Mouse (Mus musculus): ENCODE data around the gene Ccl6. TPM values are rescaled to one million over a fixed set of nuclear protein-coding genes. Genes with fewer than 3 reads are reported as not detected.
A peak's percentile ranks its signal among the peaks of the same experiment; 100 is the strongest.
"Not testable (repeated sequence)": the region's sequence is repeated elsewhere in the genome, so short reads cannot be mapped to it uniquely, and the experiment has no call there.

Ccl6 gene
- polyA plus RNA-seq, 1 experiment from 2014 or later, result 5.3 TPM

DNA sequence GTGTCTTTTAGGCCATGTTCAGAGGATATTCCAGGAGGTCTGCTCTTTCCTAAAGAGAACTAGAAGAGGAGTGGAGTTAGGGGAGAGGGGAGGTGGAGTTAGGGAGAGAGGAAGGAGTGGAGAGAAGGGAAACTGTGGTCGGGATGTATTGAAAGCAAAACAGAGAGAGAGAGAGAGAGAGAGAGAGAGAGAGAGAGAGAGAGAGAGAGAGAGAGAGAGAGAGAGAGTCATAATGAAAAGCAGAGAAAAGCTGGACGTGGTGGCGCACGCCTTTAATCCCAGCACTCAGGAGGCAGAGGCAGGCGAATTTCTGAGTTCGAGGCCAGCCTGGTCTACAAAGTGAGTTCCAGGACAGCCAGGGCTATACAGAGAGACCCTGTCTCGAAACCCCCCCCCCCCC lies 41.9 kb downstream of the Ccl6 start:
- not testable (repeated sequence) for H3K27me3 ChIP-seq (ENCODE audit: insufficient read depth, low read length); H3K9ac ChIP-seq (replicated peaks; ENCODE audit: low read length); H3K9me3 ChIP-seq (ENCODE audit: low read length); H3K4me3 ChIP-seq (ENCODE audit: low read length); H3K4me2 ChIP-seq (replicated peaks; ENCODE audit: low read depth, low read length); ATAC-seq (ENCODE audit: low FRiP score, low TSS enrichment); H3K36me3 ChIP-seq (ENCODE audit: insufficient read depth, low read length); H3K4me1 ChIP-seq (ENCODE audit: insufficient read depth, low read length); H3K27ac ChIP-seq (ENCODE audit: low read length)
- WGBS, result 81% methylated on average over 7 of the region's 7 CpGs

- Histone ChIP-seq H3K27ac (ENCODE audit: low read length) (no peak overlapping the region), H3K27me3 (ENCODE audit: insufficient read depth, low read length) (no peaks in the 10 kb centered on the region), H3K4me1 (ENCODE audit: insufficient read depth, low read length) (no peaks in the 10 kb centered on the region), H3K36me3 (ENCODE audit: insufficient read depth, low read length) (no peaks in the 10 kb centered on the region), H3K9me3 (ENCODE audit: low read length) (no peaks in the 10 kb centered on the region), H3K4me2 (replicated peaks; ENCODE audit: low read depth, low read length) (no peak overlapping the region), H3K9ac (replicated peaks; ENCODE audit: low read length) (no peak overlapping the region), H3K4me3 (ENCODE audit: low read length) (no peak overlapping the region)
- WGBS, result 84% methylated on average over 5 of the region's 5 CpGs
- no peak for ATAC-seq (ENCODE audit: low FRiP score, low TSS enrichment)
Measured at GRCm38 (mm10) chr11:83550186-83550632, 42.7 kb downstream of the Ccl6 start.

DNA sequence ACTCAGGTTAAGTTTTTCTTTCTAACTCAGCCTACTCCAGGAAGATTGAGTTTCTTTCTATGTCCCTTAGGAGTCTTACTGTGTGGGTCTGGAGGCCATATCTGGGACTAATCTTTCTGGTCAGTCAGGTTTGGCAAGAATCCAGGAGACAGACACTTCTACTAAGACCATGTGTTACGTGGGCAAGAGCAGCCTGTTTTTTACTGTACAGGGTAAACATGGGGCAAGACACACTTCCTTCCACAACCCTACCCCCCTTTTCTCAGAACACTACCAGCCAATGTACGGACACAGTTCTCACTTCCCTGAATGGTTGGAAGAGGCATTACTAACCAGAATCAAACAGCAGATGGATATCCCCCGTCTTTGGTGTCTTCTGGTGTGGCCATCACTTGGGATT lies 48.7 kb downstream of the Ccl6 start:
- no peak overlapping the region for H3K4me2 ChIP-seq (replicated peaks; ENCODE audit: low read depth, low read length)
- peak; percentile 49; the same call in 1 of the 2 replicates for ATAC-seq (ENCODE audit: low FRiP score, low TSS enrichment)

GRCm38 (mm10) chr11:83541415-83541814 lies 51.5 kb downstream of the Ccl6 start:
- H3K27ac ChIP-seq (ENCODE audit: low read length), result no peak overlapping the region

More for the DNA sequence above, 48.7 kb downstream of the Ccl6 start:
- H3K27me3 ChIP-seq (ENCODE audit: insufficient read depth, low read length), result no peaks in the 10 kb centered on the region
- no peak overlapping the region for H3K27ac ChIP-seq (ENCODE audit: low read length)
- 0 out of 2 replicates have a peak, but pooled peaks cover under 1% of the 10 kb centered on the region for H3K4me1 ChIP-seq (ENCODE audit: insufficient read depth, low read length)
- WGBS, result 66% methylated on average over 3 of the region's 3 CpGs
- no peak overlapping the region for H3K9ac ChIP-seq (replicated peaks; ENCODE audit: low read length)
- H3K36me3 ChIP-seq (ENCODE audit: insufficient read depth, low read length), result no peaks in the 10 kb centered on the region
- H3K9me3 ChIP-seq (ENCODE audit: low read length), result no peaks in the 10 kb centered on the region
- no peak overlapping the region for H3K4me3 ChIP-seq (ENCODE audit: low read length)

DNA sequence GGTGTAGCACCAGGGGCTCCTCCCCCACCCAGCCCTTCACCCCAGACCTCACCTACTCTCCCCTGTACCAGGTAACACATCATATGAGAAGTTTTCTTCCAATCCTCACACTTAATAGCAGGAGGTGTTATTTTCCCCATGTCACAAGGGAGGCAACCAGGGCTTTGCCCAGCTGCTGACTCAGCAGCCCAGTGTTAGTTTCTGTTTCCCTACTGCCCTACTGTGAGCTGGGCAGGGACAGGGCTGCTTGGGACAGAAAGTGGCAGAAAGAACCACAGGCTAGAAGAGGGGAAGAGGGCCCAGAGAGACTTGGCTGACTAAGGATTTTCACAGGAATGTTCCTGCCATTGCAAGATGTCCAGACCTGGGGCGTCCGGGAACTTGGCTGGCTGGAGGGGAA lies 52.0 kb downstream of the Ccl6 start:
- ATAC-seq (ENCODE audit: low FRiP score, low TSS enrichment), result no peak
- WGBS, result 92% methylated on average over 2 of the region's 2 CpGs
- no peaks in the 10 kb centered on the region for H3K9me3 ChIP-seq (ENCODE audit: low read length)

More at GRCm38 (mm10) chr11:83541415-83541814, 51.5 kb downstream of the Ccl6 start:
- WGBS, result 94% methylated on average over 3 of the region's 3 CpGs
- Histone ChIP-seq H3K36me3 (ENCODE audit: insufficient read depth, low read length) (no peaks in the 10 kb centered on the region), H3K9me3 (ENCODE audit: low read length) (no peaks in the 10 kb centered on the region), H3K9ac (replicated peaks; ENCODE audit: low read length) (no peak overlapping the region), H3K4me1 (ENCODE audit: insufficient read depth, low read length) (0 out of 2 replicates have a peak, but pooled peaks cover 5% of the 10 kb centered on the region), H3K4me2 (replicated peaks; ENCODE audit: low read depth, low read length) (no peak overlapping the region), H3K4me3 (ENCODE audit: low read length) (no peak overlapping the region), H3K27me3 (ENCODE audit: insufficient read depth, low read length) (no peaks in the 10 kb centered on the region)
- no peak for ATAC-seq (ENCODE audit: low FRiP score, low TSS enrichment)

DNA sequence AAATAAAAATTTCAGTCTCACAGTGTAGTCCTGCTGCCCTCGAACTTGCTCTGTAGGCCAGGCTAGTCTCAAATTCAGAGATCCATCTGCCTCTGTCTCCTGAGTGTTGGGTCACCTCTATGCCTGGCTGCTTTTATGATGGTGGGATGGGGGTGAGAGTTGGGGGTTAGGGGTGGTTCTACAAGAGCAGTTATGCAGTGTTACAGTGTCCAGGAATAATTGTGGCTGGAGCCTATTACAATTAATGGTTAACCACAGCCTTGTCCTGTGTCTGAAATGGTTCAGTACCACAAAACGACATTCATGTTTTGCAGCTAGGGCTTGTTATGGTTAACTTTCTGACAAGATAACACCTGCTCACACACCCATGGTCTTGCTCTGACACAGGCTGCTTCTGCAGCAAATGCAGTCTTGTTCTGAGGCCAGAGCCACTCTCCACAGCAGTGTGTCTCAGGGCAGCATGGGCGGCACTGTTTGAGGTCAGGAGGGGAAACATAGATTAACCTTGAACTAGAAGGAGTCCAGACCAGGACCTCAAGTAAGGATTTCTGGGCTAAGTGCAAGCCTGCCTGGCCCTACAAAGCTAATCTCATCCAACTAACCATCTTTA lies 54.1 kb downstream of the Ccl6 start:
- Histone ChIP-seq H3K9ac (replicated peaks; ENCODE audit: low read length) (no peak overlapping the region), H3K4me1 (ENCODE audit: insufficient read depth, low read length) (peaks cover 17% of the 10 kb centered on the region), H3K27ac (ENCODE audit: low read length) (peak overlapping the region; percentile 81), H3K27me3 (ENCODE audit: insufficient read depth, low read length) (no peaks in the 10 kb centered on the region), H3K9me3 (ENCODE audit: low read length) (no peaks in the 10 kb centered on the region), H3K36me3 (ENCODE audit: insufficient read depth, low read length) (no peaks in the 10 kb centered on the region), H3K4me3 (ENCODE audit: low read length) (no peak overlapping the region), H3K4me2 (replicated peaks; ENCODE audit: low read depth, low read length) (no peak overlapping the region)
- WGBS, result 45% methylated on average over 3 of the region's 3 CpGs
- peak; percentile 82 for ATAC-seq (ENCODE audit: low FRiP score, low TSS enrichment)

More for the DNA sequence above, 52.0 kb downstream of the Ccl6 start:
- no peak overlapping the region for H3K9ac ChIP-seq (replicated peaks; ENCODE audit: low read length)
- H3K27me3 ChIP-seq (ENCODE audit: insufficient read depth, low read length), result no peaks in the 10 kb centered on the region
- no peak overlapping the region for H3K4me3 ChIP-seq (ENCODE audit: low read length)
- H3K4me1 ChIP-seq (ENCODE audit: insufficient read depth, low read length), result 0 out of 2 replicates have a peak, but pooled peaks cover 5% of the 10 kb centered on the region
- no peak overlapping the region for H3K4me2 ChIP-seq (replicated peaks; ENCODE audit: low read depth, low read length)
- no peak overlapping the region for H3K27ac ChIP-seq (ENCODE audit: low read length)
- no peaks in the 10 kb centered on the region for H3K36me3 ChIP-seq (ENCODE audit: insufficient read depth, low read length)

Other genes with a start within 250 kb of the Ccl6 start
- 0.39 and 0.57 TPM in 2 replicates for gene Rasl10b, start 183.9 kb downstream of the Ccl6 start, polyA plus RNA-seq (2015; fragmentation: Nextera tagmentation; extraction: Ambion mirVana)
- not detected in 2 replicates for gene Gas2l2, start 163.6 kb downstream of the Ccl6 start, polyA plus RNA-seq (2015; fragmentation: Nextera tagmentation; extraction: Ambion mirVana)
- gene 1700020L24Rik, start 155.4 kb downstream of the Ccl6 start, polyA plus RNA-seq (2015; fragmentation: Nextera tagmentation; extraction: Ambion mirVana), result not detected in 2 replicates
- gene Mmp28, start 130.0 kb downstream of the Ccl6 start, polyA plus RNA-seq (2015; fragmentation: Nextera tagmentation; extraction: Ambion mirVana), result 1.7 and 1.8 TPM in 2 replicates
- 8.3 and 14.6 TPM in 2 replicates for gene Taf15, start 120.0 kb downstream of the Ccl6 start, polyA plus RNA-seq (2015; fragmentation: Nextera tagmentation; extraction: Ambion mirVana)
- 0.07 TPM in 1 of 2 replicates, not detected in the other for gene Heatr9, start 70.9 kb downstream of the Ccl6 start, polyA plus RNA-seq (2015; fragmentation: Nextera tagmentation; extraction: Ambion mirVana)
- 0.37 and 0.52 TPM in 2 replicates for gene Ccl5, start 62.6 kb downstream of the Ccl6 start, polyA plus RNA-seq (2015; fragmentation: Nextera tagmentation; extraction: Ambion mirVana)
- gene Ccl9, start 14.5 kb downstream of the Ccl6 start, polyA plus RNA-seq (2015; fragmentation: Nextera tagmentation; extraction: Ambion mirVana), result 2.2 and 3.5 TPM in 2 replicates
- not detected in 2 replicates for gene Rpl9-ps1, start 52.5 kb upstream of the Ccl6 start, polyA plus RNA-seq (2015; fragmentation: Nextera tagmentation; extraction: Ambion mirVana)
- 0.48 and 0.50 TPM in 2 replicates for gene Ccl3, start 56.3 kb upstream of the Ccl6 start, polyA plus RNA-seq (2015; fragmentation: Nextera tagmentation; extraction: Ambion mirVana)
- gene Ccl4, start 69.5 kb upstream of the Ccl6 start, polyA plus RNA-seq (2015; fragmentation: Nextera tagmentation; extraction: Ambion mirVana), result 0.60 and 0.85 TPM in 2 replicates
- gene Wfdc17, start 110.9 kb upstream of the Ccl6 start, polyA plus RNA-seq (2015; fragmentation: Nextera tagmentation; extraction: Ambion mirVana), result 0.86 and 1.5 TPM in 2 replicates
- gene Wfdc18, start 115.9 kb upstream of the Ccl6 start, polyA plus RNA-seq (2015; fragmentation: Nextera tagmentation; extraction: Ambion mirVana), result not detected in 2 replicates
- 0.71 TPM in 1 of 2 replicates, not detected in the other for gene Wfdc21, start 153.9 kb upstream of the Ccl6 start, polyA plus RNA-seq (2015; fragmentation: Nextera tagmentation; extraction: Ambion mirVana)
- gene Heatr6, start 160.6 kb upstream of the Ccl6 start, polyA plus RNA-seq (2015; fragmentation: Nextera tagmentation; extraction: Ambion mirVana), result 23.6 and 27.2 TPM in 2 replicates